Mouse (Mus musculus) lung, postnatal 0 days (tissue): ENCODE data around the gene 1810024B03Rik. TPM values are rescaled to one million over a fixed set of nuclear protein-coding genes. Genes with fewer than 3 reads are reported as not detected.

Experiments used
- ATAC-seq: fragments of 200-750 bp; cut with Nextera tagmentation; 2 replicates; pipeline ENCODE4 v1.8.0; 2017; ENCODE audit warnings: moderate library complexity
- DNase-seq: peaks from one replicate; pipeline ENCODE4 v3.0.0-alpha.2; 2016; ENCODE audit warnings: low spot score
- H3K27ac ChIP-seq: fragments of 300-500 bp; sonication (generic); 2 replicates; pipeline ENCODE4 v1.5.1; 2014; ENCODE audit warnings: antibody characterized with exemption, mild to moderate bottlenecking, low read length, mixed read lengths
- H3K27me3 ChIP-seq: fragments of 300-500 bp; sonication (generic); replicated peaks from 2 replicates; pipeline ENCODE4 v1.6.1; 2014; ENCODE audit warnings: low read length, mixed read lengths; ENCODE audit not compliant: insufficient read depth
- H3K36me3 ChIP-seq: fragments of 300-500 bp; sonication (generic); 2 replicates; pipeline ENCODE4 v1.6.1; 2014; ENCODE audit warnings: low read length, mixed read lengths; ENCODE audit not compliant: insufficient read depth
- H3K4me1 ChIP-seq: fragments of 300-500 bp; sonication (generic); 2 replicates; pipeline ENCODE4 v1.6.1; 2014; ENCODE audit warnings: antibody characterized with exemption, low read depth, low read length, mixed read lengths; ENCODE audit not compliant: insufficient read depth
- H3K4me2 ChIP-seq: fragments of 300-500 bp; sonication (generic); replicated peaks from 2 replicates; pipeline ENCODE4 v1.6.1; 2014; ENCODE audit warnings: low read depth, mild to moderate bottlenecking, low read length, moderate library complexity, mixed read lengths
- H3K4me3 ChIP-seq: fragments of 300-500 bp; sonication (generic); 2 replicates; pipeline ENCODE4 v1.5.1; 2014; ENCODE audit warnings: low read depth, low read length
- H3K9ac ChIP-seq: fragments of 300-500 bp; sonication (generic); replicated peaks from 2 replicates; pipeline ENCODE4 v1.6.1; 2014; ENCODE audit warnings: low read depth, mild to moderate bottlenecking
- H3K9me3 ChIP-seq: fragments of 300-500 bp; sonication (generic); 2 replicates; pipeline ENCODE4 v1.6.1; 2016; ENCODE audit warnings: low read length, mixed read lengths
- CTCF ChIP-seq: IDR thresholded peaks from 2 replicates; pipeline ENCODE4 v1.5.1; 2016; ENCODE audit warnings: antibody characterized with exemption, mild to moderate bottlenecking
- EP300 ChIP-seq: IDR thresholded peaks from 2 replicates; pipeline ENCODE4 v1.6.1; 2016; ENCODE audit warnings: antibody characterized with exemption, mild to moderate bottlenecking, control low read depth
- WGBS: fragments of 180-500 bp; shearing (Covaris S2); extraction: QIAGEN DNeasy Blood & Tissue Kit; methylation state at CpG from one replicate; pipeline ENCODE4 v1.1.7; 2014; 5-methylcytosine and 5-hydroxymethylcytosine counted together
- polyA plus RNA-seq: library from polyadenylated mRNA; unstranded; fragments of >200 nt; fragmentation: Nextera tagmentation; extraction: Ambion mirVana; gene quantifications from 2 replicates; pipeline ENCODE4 v1.2.1, GENCODE M21; 2015

1810024B03Rik gene
- polyA plus RNA-seq, 1 experiment from 2014 or later = 2.0 TPM

- 87% methylated on average over 9 of the region's 9 CpGs for WGBS
- Histone ChIP-seq H3K4me3 (no peak overlapping the region), H3K27me3 (no peaks in the 10 kb centered on the region), H3K9ac (no peak overlapping the region), H3K4me2 (no peak overlapping the region), H3K4me1 (peaks cover 9% of the 10 kb centered on the region; the same call in 1 of the 2 replicates), H3K27ac (no peak overlapping the region), H3K9me3 (no peaks in the 10 kb centered on the region), H3K36me3 (no peaks in the 10 kb centered on the region)
- TF ChIP-seq EP300 = no peak
- no peak for TF ChIP-seq CTCF
- ATAC-seq = no peak
- no peak for DNase-seq
These were observed 42.4 kb upstream of the 1810024B03Rik start for GRCm38 (mm10) chr2:127250291-127251008.

GRCm38 (mm10) chr2:127248334-127249004 lies 40.4 kb upstream of the 1810024B03Rik start:
- ATAC-seq = peak; percentile 27
- H3K4me2 ChIP-seq = peak overlapping the region; percentile 89
- peaks cover 9% of the 10 kb centered on the region; the same call in 1 of the 2 replicates for H3K4me1 ChIP-seq
- H3K36me3 ChIP-seq = peaks cover 8% of the 10 kb centered on the region; the same call in 1 of the 2 replicates
- peak; percentile 34 for DNase-seq
- WGBS = under 1% methylated on average over 38 of the region's 39 CpGs
- peak overlapping the region; percentile 88 for H3K9ac ChIP-seq
- H3K27me3 ChIP-seq = no peaks in the 10 kb centered on the region
- peak overlapping the region; percentile 90 for H3K4me3 ChIP-seq
- TF ChIP-seq EP300 (no peak), CTCF (peak; percentile 50)
- no peaks in the 10 kb centered on the region for H3K9me3 ChIP-seq
- peak overlapping the region; percentile 82 for H3K27ac ChIP-seq

- Histone ChIP-seq H3K9me3 (no peaks in the 10 kb centered on the region), H3K4me2 (peak within 1 kb of the TSS; percentile 89), H3K4me1 (peaks cover 9% of the 10 kb centered on the region; the same call in 1 of the 2 replicates), H3K36me3 (peaks cover 13% of the 10 kb centered on the region; the same call in 1 of the 2 replicates), H3K9ac (peak within 1 kb of the TSS; percentile 90), H3K27me3 (no peaks in the 10 kb centered on the region), H3K27ac (peak within 1 kb of the TSS; percentile 82), H3K4me3 (peak within 1 kb of the TSS; percentile 90)
- 0% methylated on average over 45 of the region's 53 CpGs for WGBS
- ATAC-seq (peak; percentile 100), DNase-seq (peak; percentile 99)
- TF ChIP-seq EP300 (no peak), CTCF (0 out of 2 replicates have a peak, but pooled peaks have one; percentile 6)
These were observed 39.7 kb upstream of the 1810024B03Rik start, which contains the start of the genes Ciao1 and Tmem127 for GRCm38 (mm10) chr2:127247592-127248333. Gene Ciao1, minus strand, starts transcription at chr2:127247816. Gene Tmem127, plus strand, starts transcription at chr2:127247908.

GRCm38 (mm10) chr2:127240065-127240464 lies 32.0 kb upstream of the 1810024B03Rik start:
- no peak for ATAC-seq
- H3K4me2 ChIP-seq = no peak overlapping the region
- no peaks in the 10 kb centered on the region for H3K4me1 ChIP-seq
- no peaks in the 10 kb centered on the region for H3K9me3 ChIP-seq
- DNase-seq = no peak
- H3K27me3 ChIP-seq = no peaks in the 10 kb centered on the region
- no peak overlapping the region for H3K4me3 ChIP-seq
- no peak overlapping the region for H3K9ac ChIP-seq
- TF ChIP-seq EP300 = no peak
- TF ChIP-seq CTCF = no peak
- 96% methylated on average over 2 of the region's 2 CpGs for WGBS
- H3K36me3 ChIP-seq = peaks cover 69% of the 10 kb centered on the region
- no peak overlapping the region for H3K27ac ChIP-seq

GRCm38 (mm10) chr2:127237897-127238610 lies 30.0 kb upstream of the 1810024B03Rik start:
- no peaks in the 10 kb centered on the region for H3K4me1 ChIP-seq
- H3K9me3 ChIP-seq = no peaks in the 10 kb centered on the region
- no peak overlapping the region for H3K4me3 ChIP-seq
- peaks cover 67% of the 10 kb centered on the region for H3K36me3 ChIP-seq
- H3K27me3 ChIP-seq = no peaks in the 10 kb centered on the region
- H3K4me2 ChIP-seq = no peak overlapping the region
- TF ChIP-seq CTCF = no peak
- no peak for TF ChIP-seq EP300
- H3K27ac ChIP-seq = no peak overlapping the region
- no peak overlapping the region for H3K9ac ChIP-seq
- DNase-seq (no peak), ATAC-seq (no peak)
- WGBS = 88% methylated on average over 11 of the region's 11 CpGs
